ENCODE assay signal across 13 mouse cellular contexts in the genomic region with DNA sequence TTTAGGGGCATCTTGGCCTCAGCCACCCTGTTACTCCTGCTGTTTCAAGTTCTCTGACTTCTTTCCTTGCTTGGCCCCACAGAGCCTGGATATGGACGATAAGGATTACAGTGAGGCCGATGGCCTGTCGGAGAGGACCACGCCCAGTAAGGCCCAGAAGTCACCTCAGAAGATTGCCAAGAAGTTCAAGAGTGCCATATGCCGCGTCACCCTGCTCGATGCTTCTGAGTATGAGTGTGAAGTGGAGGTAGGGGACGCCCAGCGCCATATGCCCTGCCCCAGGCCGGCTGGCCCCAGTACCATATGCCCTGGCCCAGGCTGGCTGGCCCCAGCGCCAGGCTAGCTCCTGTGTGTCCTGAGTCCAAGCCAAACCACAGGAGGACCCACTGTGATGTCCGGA. TPM values are rescaled to one million over a fixed set of nuclear protein-coding genes. Genes with fewer than 3 reads are reported as not detected.
A peak's percentile ranks its signal among the peaks of the same experiment; 100 is the strongest.
DNase-seq lines count a peak whose midpoint lies in the region; ATAC-seq lines count a peak whose summit lies in the region.
"Had no signal": no experiment of that assay in that cellular context is flagged by ENCODE, and none has a peak within 500 bp of the region (broad histone marks: within the 10 kb centered on the region; RNA-seq: fewer than 3 reads in every experiment).

No protein-coding gene starts in this region.

- peak; percentile 26; the same call in 1 of the 2 replicates for ATAC-seq in hindbrain, embryonic 16.5 days
- no peak for ATAC-seq in hindbrain, embryonic 12.5 days (ENCODE audit: low FRiP score)
- ATAC-seq in erythroblast, adult 5-6 weeks (replicated peaks; ENCODE audit: low FRiP score, poor library complexity, severe bottlenecking), result peak; percentile 87
- peak; percentile 64 for ATAC-seq in megakaryocyte progenitor cell, adult 5-6 weeks (replicated peaks; ENCODE audit: poor library complexity)
- ATAC-seq in megakaryocyte, adult 5-6 weeks (ENCODE audit: poor library complexity, severe bottlenecking), result no peak
- ATAC-seq: activated CD4-positive, CD25-positive, alpha-beta regulatory T cell, adult 4 months had no signal

- peaks cover 20% of the 10 kb centered on the region for H3K4me1 ChIP-seq in hindbrain, embryonic 16.5 days (ENCODE audit: control insufficient read depth, insufficient read depth, low read depth, low read length)
- peaks cover 20% of the 10 kb centered on the region for H3K4me1 ChIP-seq in hindbrain, embryonic 12.5 days

- H3K4me3 ChIP-seq in hindbrain, embryonic 16.5 days (ENCODE audit: low read length), result no peak overlapping the region
- no peak overlapping the region for H3K4me3 ChIP-seq in hindbrain, embryonic 12.5 days
- H3K4me3 ChIP-seq: embryonic facial prominence, embryonic 12.5 days; hindbrain, embryonic 15.5 days had no signal

- H3K27me3 ChIP-seq in hindbrain, embryonic 16.5 days (replicated peaks; ENCODE audit: control insufficient read depth, insufficient read depth, low read length), result no peaks in the 10 kb centered on the region
- H3K27me3 ChIP-seq in hindbrain, embryonic 12.5 days, result no peaks in the 10 kb centered on the region
- H3K27me3 ChIP-seq: embryonic facial prominence, embryonic 12.5 days; hindbrain, embryonic 15.5 days had no signal

- H3K9ac ChIP-seq in hindbrain, embryonic 16.5 days (ENCODE audit: low read depth, low read length), result no peak overlapping the region
- no peak overlapping the region for H3K9ac ChIP-seq in hindbrain, embryonic 12.5 days
- H3K9ac ChIP-seq: embryonic facial prominence, embryonic 12.5 days; hindbrain, embryonic 15.5 days had no signal

- 94% methylated on average over 12 of the region's 12 CpGs for WGBS in hindbrain, embryonic 16.5 days
- 90% methylated on average over 12 of the region's 12 CpGs for WGBS in hindbrain, embryonic 12.5 days

- H3K27ac ChIP-seq in hindbrain, embryonic 16.5 days (ENCODE audit: low read depth, low read length), result no peak overlapping the region
- H3K27ac ChIP-seq in hindbrain, embryonic 12.5 days, result no peak overlapping the region
- H3K27ac ChIP-seq: embryonic facial prominence, embryonic 12.5 days; hindbrain, embryonic 15.5 days had no signal

- peaks cover 16% of the 10 kb centered on the region for H3K36me3 ChIP-seq in hindbrain, embryonic 16.5 days (ENCODE audit: control insufficient read depth, insufficient read depth, low read length)
- peaks cover 32% of the 10 kb centered on the region for H3K36me3 ChIP-seq in hindbrain, embryonic 12.5 days

- H3K4me2 ChIP-seq in hindbrain, embryonic 16.5 days (ENCODE audit: low read length), result no peak overlapping the region
- H3K4me2 ChIP-seq in hindbrain, embryonic 12.5 days (replicated peaks), result no peak overlapping the region
- H3K4me2 ChIP-seq: embryonic facial prominence, embryonic 12.5 days; hindbrain, embryonic 15.5 days had no signal

- no peaks in the 10 kb centered on the region for H3K9me3 ChIP-seq in hindbrain, embryonic 16.5 days (ENCODE audit: control insufficient read depth, low read length)
- H3K9me3 ChIP-seq in hindbrain, embryonic 12.5 days (replicated peaks), result no peaks in the 10 kb centered on the region
- H3K9me3 ChIP-seq: embryonic facial prominence, embryonic 12.5 days; hindbrain, embryonic 15.5 days had no signal

- DNase-seq in c-Kit-positive CD71-positive TER-119-positive erythroid progenitor cells, embryonic 14.5 days (ENCODE audit: low spot score), result peak; percentile 74
- no peak for DNase-seq in kidney, postnatal 4 days
- DNase-seq in T-cell, adult 2 months (ENCODE audit: low spot score), result no peak
- DNase-seq: gastrocnemius, postnatal 10 days; right cerebral cortex, postnatal 14 days had no signal

RNA-seq across cellular contexts. Expression of a gene that starts 52.5 kb away (rescaled TPM):
- polyA plus RNA-seq in hindbrain, embryonic 16.5 days (2015; fragmentation: Nextera tagmentation; extraction: Ambion mirVana), result 44.5 and 48.8 TPM in 2 replicates
- polyA plus RNA-seq in hindbrain, embryonic 12.5 days (2016; fragmentation: Nextera tagmentation; extraction: Ambion mirVana), result 43.6 and 48.9 TPM in 2 replicates
- 1.0 and 2.1 TPM in 2 replicates for total RNA-seq in erythroblast, adult 5-6 weeks (2015; ENCODE audit: low replicate concordance)
- total RNA-seq in erythroblast, adult 5-6 weeks (2017; ENCODE audit: low replicate concordance), result 3.5 and 7.2 TPM in 2 replicates
- 9.5 and 13.4 TPM in 2 replicates for total RNA-seq in megakaryocyte progenitor cell, adult 5-6 weeks (2015)
- 9.2 and 9.4 TPM in 2 replicates for total RNA-seq in megakaryocyte progenitor cell, adult 5-6 weeks (2017)
- total RNA-seq in megakaryocyte, adult 5-6 weeks (2015), result 7.5 and 10.2 TPM in 2 replicates
- total RNA-seq in megakaryocyte, adult 5-6 weeks (2017), result 5.8 and 6.4 TPM in 2 replicates

Comparison
In these comparisons a context has a peak if more than half of its experiments do, and no peak if none do; other contexts are left out.
1. ATAC-seq: peak in hindbrain, embryonic 16.5 days (single experiment), erythroblast, adult 5-6 weeks (single experiment) and megakaryocyte progenitor cell, adult 5-6 weeks (single experiment); none in hindbrain, embryonic 12.5 days (single experiment) and megakaryocyte, adult 5-6 weeks (single experiment).